Mouse (Mus musculus) cortical plate, adult 2 months (tissue): ENCODE measurements around the gene Arhgef7.

ENCODE experiments used
- CTCF ChIP-seq: fragments of 200-500 bp; IDR thresholded peaks from 2 replicates; pipeline ENCODE4 v1.5.1; 2011; ENCODE audit warnings: mild to moderate bottlenecking, control low read depth, low read length; ENCODE audit not compliant: insufficient read depth; ENCODE audit errors: extremely low read depth
- POLR2A ChIP-seq: fragments of 200-500 bp; IDR thresholded peaks from 2 replicates; pipeline ENCODE4 v1.6.1; 2011; ENCODE audit warnings: mild to moderate bottlenecking, low read length, control low read depth; ENCODE audit not compliant: insufficient read depth; ENCODE audit errors: extremely low read depth

GRCm38 (mm10) chr8:11844316-11844685, 116.8 kb downstream of the Arhgef7 start:
- TF ChIP-seq POLR2A (no peak), CTCF (no peak)
